Mouse (Mus musculus) left cerebral cortex, postnatal 36 days (tissue): ENCODE results near the gene Ckap4. TPM values are rescaled to one million over a fixed set of nuclear protein-coding genes. Genes with fewer than 3 reads are reported as not detected.

Experiments
- DNase-seq, 2 experiments: peaks; one replicate each; pipeline ENCODE4 v3.0.0; 2021 to 2022; ENCODE audit warnings: low spot score in 2 of 2, mixed read lengths in 1 of 2
- intact Hi-C: fragments of 180-260 bp; cut with DNase I; formaldehyde crosslinking; loops from one replicate; pipeline ENCODE4 v1.15.1; 2025
- total RNA-seq, 2 experiments: library from RNA; stranded (reverse); gene quantifications; 2 replicates each; pipeline ENCODE4 v1.2.3; 2021

Ckap4 gene
- 10 to 100 TPM; 22.3 to 23.5 TPM for total RNA-seq

DNA sequence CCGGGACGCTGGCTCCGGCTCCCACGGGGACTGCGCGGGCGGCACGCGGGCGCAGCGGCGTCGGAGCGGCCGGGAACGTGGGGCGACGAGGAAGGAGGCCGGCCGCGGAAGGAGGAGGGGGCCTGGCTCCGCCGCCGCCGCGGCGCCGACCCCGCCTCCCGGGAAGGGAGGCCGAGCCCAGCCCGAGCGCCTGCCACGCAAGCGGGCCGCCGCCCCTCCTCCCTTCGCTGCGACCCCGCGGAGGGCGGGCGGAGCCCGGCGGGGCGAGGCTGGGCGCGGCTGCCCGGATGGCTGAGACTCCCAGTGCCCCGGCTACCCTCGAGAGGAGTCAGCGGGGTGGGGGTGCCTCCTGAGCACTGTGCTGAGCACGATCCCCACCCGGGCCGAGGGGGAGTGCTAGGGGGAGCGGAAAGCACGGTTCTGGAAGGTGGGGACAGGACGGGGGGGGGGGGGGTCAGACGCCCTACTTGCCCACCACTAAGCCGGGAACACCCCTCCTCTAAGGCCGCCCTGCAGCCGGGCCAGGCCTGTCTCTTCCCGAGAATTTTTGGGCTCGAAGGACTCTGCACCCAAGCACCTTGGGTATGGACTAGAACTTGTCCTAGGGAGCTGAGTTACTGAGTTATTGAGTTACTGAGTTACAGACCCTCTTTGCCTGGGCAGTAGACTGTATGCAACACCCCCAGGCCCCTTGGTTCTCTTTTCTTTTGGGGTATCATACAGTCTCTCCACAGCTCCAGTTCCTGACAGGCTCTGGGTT lies at the start of gene Ckap4:
Ckap4 (minus strand) TSS at position 151 of the 760 bp plus-strand sequence.
- intact Hi-C loops = loop anchor here (5.0 kb wide), 2 partner anchors 43 to 88 kb away; partner anchors contain the start of genes Polr3b and Tcp11l2
- DNase-seq = peak; percentile 42 to 68

DNA sequence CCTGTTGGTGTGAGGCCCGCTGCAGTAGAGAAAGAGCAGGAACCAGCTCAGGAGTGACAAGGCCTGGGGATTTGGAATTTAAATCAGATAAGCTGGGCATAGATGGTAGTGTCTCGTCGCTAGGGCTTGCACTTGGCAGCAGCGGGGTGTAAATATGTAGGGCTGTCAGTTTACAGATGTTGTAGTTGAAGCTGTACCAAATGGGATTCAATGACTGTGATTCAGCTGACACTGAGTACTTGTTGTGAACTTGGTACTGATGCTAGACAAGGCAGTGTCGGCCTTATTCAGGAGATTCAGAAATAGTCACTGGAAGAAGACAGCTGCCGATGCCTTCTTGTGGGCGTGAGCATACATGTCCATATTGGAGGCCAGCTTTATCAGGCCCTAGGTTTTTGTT lies 48.4 kb upstream of the Ckap4 start:
- intact Hi-C loops = no loop called here
- no peak for DNase-seq

DNA sequence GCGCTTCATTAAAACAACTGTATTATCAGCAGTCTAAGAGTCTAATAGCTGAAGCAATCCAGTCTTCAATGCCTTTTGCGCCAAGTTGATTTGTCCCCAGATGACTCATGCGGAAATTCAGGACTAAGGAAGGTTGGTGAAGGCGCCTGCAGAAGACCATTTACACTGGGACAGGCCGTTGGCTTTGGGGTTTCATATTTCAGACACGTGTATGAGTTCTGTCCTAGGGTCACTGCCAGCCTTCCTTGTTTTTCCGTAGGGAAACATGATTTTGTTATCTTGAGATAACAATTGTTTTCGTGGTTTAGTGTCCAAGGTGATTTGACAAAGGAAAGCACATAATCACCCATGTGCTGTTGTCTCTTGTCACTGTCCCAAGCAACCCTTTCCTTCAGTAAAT lies 47.3 kb upstream of the Ckap4 start:
- intact Hi-C loops = no loop called here

DNA sequence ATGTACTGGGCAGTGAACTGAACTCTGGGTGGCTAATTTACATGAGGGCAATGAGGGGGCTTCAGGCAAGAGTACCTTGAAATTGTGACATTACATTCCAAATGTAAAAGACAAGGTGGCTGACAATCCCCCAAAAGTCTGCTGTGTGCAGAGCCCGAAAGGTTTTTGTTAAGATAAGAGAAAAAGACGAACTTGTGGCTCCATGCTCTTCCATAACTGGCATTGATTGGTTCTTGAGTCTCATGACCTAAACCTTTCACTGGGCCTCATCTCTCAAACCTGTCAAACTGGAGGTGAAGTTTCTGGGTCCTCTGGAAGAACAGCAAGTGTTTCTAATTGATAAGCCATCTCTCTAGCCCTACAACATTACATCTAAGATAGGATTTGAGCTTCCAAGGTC lies 45.7 kb upstream of the Ckap4 start:
- DNase-seq = no peak
- intact Hi-C loops = loop anchor here (5.0 kb wide), 1 partner anchor 47 kb away; the partner anchor contains the start of gene Ckap4

More for the DNA sequence above, 47.3 kb upstream of the Ckap4 start:
- DNase-seq = no peak

DNA sequence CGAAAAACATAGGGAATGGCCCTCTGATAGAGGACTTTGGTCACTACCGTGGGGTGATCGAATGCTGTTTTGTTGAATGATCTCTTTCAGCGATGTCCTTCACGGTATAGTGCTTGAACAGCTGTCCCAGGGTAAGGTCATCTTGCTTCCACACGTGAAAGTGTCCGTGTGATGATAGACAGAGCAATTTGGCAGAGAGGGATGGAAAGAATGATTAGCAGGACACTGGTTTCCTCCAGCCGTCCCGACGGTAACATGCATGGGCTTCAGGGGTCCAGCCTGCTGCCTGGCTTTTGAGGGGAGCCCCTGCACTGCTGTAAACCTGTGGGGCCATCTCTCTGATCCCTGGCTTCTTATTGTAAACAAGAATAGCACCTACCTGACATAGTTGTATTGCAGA lies 44.9 kb upstream of the Ckap4 start:
- no peak for DNase-seq
- intact Hi-C loops = loop anchor here (5.0 kb wide), 1 partner anchor 46 kb away; the partner anchor contains the start of gene Ckap4

DNA sequence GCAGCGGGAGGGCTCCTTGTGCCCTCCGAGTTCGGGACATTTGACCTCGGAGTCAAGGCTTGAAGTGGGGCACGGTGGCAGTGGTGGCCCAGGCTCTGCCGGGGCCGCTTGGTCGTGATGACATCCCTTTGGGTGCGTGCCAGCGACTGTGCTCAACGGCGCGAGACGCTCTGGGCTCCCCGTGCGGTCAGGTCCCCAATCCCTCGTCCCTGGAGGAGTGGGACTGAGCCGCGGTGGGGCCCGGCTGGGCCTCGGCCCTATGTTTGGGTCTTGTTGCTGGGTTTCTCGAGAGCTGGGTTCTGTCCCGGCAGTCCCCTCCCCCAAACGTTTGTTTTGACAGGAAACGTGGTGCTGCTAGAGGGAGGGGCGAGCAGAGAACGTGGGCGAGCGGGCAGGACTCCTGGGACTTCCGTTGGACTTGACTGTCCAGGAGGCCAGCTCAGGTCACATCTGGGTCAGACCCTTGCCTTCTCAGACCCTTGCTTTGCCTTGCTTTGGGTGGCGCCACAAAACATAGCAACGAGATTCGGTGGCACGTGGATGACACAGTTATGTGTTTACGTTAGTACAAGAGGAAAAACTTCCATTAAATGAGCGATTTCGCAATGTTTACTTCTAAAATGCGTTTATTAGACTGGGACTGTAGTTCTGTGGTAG lies 43.3 kb upstream of the Ckap4 start:
- intact Hi-C loops = loop anchor here (5.0 kb wide), 1 partner anchor 45 kb away; the partner anchor contains the start of gene Ckap4

DNA sequence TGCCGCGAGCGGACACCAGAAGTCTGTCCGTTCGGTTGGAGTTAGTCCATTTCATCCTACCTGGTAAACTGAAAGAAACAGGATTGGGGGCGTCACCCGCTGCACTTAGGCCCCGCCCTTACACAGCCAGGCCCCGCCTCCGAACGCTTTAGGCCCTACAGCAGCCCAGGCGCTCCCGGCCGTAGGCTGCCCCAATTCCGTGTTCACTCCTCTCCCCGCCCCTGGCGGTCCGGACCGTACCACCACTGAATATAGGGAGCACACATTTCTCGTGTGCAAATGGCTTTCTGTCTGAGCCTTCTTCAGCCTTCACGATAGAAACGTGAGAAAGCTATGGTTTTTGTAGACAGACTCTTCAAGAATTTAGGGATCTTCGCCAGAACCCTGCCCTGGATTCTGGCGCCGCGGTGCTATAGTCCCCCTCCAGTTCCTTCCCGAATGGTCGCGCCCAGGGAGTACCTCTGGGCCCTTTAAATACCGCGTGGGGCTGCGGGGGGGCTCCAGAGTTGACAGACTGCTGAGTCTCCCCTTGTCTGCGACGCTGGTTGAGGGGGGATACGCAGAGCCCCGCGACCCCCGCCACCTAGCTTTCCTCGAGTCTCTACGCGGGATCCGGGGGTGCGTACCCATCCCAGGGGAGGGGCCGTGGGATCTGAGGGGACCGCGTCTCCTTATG lies 42.7 kb upstream of the Ckap4 start, which contains the start of gene Tcp11l2:
Tcp11l2 (plus strand) TSS at position 232 of the 676 bp plus-strand sequence.
- DNase-seq = peak; percentile 90 to 92
- intact Hi-C loops = loop anchor here (5.0 kb wide), 1 partner anchor 44 kb away; the partner anchor contains the start of gene Ckap4

More for the DNA sequence above, 43.3 kb upstream of the Ckap4 start:
- peak; percentile 65 to 71 for DNase-seq

DNA sequence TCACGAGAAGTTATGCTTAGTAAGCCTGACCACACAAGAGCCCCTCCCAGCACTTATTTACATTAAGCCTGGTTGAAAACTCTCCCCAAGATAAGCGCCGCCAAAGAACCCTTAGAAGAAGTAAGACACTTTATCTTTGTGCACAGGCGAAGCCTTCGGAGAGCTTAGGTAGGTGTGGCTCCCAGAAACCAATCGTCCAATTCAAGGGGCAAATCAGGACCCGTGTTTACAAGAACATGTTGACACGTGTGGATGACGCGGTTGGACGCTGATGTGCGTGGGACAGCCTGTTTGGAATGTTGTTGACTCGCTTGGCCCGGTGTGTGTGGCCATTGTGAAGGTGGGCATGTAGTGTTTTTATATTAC lies 42.1 kb upstream of the Ckap4 start:
- intact Hi-C loops = loop anchor here (5.0 kb wide), 1 partner anchor 44 kb away; the partner anchor contains the start of gene Ckap4
- DNase-seq = no peak

DNA sequence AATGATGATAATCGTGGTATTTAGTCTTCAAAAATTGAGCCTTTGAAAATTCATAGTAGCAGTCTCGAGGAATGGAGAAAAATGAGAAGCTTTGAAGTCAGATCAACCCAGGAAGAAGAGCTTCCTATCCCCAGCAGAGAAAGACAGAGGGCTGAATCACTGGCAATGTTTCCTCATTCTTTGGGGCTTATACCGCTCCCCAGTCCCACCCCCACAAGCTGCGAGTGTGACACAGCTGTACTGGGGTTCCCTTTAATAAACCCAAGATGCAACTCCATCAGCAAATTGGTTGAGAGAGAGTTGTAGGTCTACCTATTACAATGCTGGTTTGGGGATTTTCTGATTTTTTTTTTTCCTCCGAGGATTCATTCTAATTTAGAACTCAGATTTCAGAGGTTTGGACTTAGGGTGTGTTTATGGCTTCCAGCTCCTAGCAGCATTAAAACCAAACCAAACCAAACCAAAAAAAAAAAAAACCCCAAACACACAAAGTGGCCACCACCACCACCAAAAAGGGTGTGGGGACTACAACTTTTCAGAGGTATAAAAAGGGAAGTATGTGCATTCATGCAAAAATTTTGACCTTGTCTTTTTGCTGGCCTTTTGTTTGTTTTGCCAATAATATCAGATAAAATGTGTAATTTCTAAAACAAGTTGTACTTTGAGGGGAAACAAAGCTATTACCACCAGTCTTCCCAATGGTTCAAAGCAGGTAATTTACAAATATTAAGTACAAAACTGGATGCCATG lies 40.0 kb upstream of the Ckap4 start:
- intact Hi-C loops = no loop called here

DNA sequence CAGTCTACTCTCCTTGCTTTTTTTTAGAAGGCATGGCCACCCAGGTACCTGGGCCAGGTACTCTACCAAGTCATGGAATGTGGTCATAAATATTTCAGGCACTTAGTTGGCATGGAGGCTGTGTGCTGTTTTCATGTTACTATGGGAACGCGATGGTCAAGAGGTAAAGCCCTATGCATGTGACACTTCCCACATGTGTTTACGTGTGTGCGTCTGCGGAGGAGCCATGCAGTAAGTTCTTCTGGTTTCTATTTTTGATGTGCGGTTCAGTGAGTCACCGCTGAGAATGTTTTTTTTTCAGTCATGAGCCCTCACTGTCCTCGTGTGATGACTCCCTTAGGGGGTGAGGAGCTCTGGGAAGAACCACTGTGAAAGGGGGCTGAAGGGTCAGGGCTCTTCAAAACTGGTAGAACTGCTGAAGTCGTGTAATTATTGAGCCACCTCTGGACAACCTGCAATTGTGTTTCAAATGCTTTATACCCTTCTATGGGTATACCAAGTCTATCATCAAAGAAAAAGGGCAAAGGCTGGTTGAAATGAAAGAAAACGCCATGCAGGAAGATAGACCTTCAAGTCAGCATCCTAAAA lies 37.3 kb upstream of the Ckap4 start:
- DNase-seq = no peak

More for the DNA sequence above, 40.0 kb upstream of the Ckap4 start:
- DNase-seq = no peak

DNA sequence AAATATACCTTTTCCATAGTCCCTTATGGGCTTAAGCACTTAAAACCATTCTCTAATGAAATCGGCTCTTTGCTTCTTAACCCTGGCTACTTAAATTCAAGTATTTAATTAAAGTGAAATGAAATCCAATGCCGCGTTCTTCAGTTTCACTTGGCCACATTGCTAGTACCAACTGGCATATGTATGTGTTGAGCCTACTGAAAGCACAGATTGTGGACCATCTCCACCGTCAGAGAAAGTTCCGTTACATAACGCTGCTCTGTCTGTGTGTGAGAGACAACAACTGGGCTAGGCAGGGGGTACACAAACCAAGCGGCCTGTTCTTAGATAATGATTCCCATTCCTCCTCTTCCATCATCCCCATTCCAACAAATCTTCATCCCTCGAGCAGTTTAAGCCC lies 30.6 kb upstream of the Ckap4 start:
- intact Hi-C loops = no loop called here
- DNase-seq = no peak

More for the DNA sequence above, 37.3 kb upstream of the Ckap4 start:
- intact Hi-C loops = no loop called here

DNA sequence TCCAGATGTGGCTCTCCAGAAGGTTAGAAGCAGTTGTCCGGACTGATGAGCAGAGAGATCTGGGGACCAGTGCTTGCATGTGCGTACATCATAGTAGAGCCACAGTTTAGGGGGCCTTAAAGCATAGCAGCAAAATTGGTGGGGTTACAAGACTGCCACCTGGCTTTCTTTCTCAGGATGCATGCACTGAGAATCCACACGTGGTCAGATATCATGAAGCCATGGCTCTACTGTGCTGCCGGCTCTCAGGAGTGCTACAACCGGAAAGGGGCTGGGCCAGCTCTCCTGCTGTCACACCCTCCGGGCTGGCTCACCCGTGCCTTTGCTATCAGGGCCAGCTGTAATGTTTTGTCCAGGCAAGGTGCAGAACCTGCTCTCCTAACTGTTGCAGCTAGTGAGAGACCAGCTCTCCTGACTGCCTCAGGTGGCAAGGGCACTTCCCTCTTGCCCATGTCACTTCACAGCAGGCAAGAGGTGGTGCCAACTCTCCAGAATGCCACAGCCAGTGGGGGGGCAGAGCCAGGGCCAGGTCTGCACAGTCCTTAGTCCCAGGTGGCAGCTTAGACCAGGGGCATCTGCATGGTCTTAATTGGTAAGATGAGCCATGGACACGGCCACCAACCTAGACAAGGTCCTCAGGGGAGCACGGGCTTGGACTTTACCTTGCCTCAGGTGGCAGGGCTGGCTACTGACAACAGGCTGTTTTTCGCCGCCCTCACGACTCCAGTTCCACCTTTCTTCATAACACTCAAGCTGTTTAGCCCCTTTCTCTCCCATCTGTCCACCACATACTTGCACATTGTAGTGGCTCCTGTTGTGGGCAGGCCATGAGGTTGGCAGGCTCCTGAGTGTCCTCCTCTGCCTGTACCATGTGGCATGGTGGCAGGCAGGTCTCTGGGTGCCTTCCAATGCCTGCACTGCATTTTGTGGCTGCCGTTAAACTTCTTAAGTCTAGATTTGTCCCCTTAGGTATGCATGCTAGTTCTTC lies 29.0 kb upstream of the Ckap4 start:
- DNase-seq = no peak
- intact Hi-C loops = no loop called here

DNA sequence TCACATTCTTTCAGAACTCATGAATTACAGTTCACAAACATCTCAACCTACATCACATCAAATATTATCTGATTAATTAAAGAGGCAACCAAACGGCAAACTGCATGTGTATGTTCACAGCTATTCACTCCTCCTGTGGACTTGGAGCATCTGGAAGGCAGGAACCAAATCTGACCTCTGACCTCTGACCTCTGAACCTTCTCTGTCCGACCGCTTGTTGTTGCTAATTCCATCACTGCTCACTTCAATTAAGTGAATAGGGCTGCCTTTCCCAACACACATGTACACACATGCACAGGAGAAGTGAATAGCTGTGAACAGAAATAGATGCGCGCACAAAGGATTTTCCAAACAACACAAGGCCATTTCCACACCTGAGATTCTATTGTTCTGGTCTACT lies 28.3 kb upstream of the Ckap4 start:
- DNase-seq = no peak
- intact Hi-C loops = no loop called here

DNA sequence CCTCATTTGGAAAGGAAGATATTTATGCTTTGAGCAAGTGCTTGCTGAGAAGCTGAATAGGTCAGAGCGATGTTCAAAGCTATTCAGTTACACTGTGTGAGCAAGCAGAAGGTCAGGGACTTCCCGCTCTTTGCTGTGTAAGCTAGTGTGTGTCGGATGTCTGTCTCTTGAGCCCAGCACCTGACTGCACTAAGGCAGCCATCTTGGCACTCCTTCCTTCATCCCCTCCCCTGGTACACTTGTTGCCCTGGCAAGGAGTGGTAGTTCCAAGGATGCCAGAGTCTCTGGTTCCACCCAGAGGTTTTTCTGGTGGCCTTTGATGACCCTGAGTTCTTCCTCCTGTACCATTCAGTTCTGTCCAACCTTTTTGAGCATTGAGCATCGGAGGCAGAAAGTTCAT lies 26.1 kb upstream of the Ckap4 start:
- DNase-seq = no peak
- intact Hi-C loops = no loop called here

DNA sequence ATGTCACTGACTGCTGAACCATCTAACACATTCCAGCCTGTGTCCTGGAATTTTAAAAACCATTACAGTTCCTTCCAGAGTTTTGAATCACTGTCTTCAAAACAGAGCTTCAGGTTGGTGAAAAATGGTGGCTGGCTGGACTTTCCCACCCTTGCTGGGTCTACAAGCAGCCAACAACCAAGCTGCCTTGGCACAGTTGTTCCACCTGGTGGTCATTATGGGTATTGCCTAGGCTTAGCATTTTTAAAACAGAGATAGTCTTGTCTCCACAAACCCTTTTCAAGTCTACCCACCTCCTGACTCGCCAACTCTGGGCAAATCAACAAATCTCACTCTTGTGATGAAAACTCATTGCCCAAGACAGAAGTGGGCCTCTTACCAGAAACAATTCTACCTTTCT lies 24.6 kb upstream of the Ckap4 start:
- intact Hi-C loops = no loop called here

DNA sequence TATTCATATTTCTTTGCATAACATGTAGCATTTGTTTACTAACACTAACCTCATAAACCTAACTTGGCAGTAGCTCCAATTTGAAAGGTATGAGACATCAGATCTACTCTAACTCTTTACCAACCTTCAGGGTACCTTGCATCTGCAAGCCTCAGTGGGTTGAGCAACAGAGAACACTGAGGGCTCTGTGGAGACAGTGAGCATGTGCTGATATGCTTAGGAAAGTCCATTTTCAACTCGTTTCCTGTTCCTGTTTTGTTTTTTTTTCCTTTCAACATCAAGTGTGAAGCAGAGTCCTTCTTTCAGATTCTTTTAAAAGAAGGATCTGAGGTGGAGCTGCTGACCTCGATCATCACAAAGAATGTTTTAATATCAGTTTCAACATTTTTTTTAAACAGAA lies 22.3 kb upstream of the Ckap4 start:
- intact Hi-C loops = no loop called here

More for the DNA sequence above, 24.6 kb upstream of the Ckap4 start:
- no peak for DNase-seq

DNA sequence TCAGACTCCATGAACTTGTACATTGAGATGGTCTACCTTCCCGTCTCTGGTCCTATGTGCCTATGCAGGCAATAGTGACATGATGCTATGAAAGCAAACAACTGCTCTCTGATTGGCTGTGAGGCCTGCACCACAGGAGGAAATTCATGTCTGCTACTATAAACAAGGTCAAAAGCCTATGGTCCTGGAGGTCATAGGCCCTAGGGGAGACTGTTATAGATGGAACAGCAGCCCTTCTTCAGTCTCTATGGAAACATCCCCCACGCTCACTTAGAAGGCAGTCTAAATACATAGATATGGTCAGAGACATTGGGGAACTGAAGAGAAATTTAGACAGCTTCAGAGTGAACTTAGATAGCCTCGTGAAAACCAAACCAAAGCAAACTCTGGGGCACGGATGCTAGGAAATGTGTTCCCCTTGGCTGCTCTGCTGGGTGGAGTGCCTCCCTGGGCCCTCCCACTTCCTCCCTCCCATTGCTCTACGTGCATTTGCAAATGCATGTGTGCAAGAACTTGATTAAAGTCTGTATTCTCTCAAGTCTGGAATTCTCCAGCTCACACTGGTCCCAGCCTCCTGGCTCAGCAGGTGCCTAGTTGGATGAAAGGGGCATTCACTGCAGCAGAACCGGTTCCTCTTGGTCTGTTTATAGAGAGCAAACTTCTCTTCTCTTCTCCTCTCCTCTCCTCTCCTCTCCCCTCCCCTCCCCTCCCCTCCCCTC lies 20.6 kb upstream of the Ckap4 start:
- intact Hi-C loops = no loop called here
- DNase-seq = no peak

More for the DNA sequence above, 22.3 kb upstream of the Ckap4 start:
- DNase-seq = no peak
